Mouse (Mus musculus) cortical plate, adult 2 months (tissue): ENCODE data around the gene Cx3cr1.

Experiments used
- CTCF ChIP-seq: fragments of 200-500 bp; IDR thresholded peaks from 2 replicates; pipeline ENCODE4 v1.5.1; 2011; ENCODE audit warnings: mild to moderate bottlenecking, control low read depth, low read length; ENCODE audit not compliant: insufficient read depth; ENCODE audit errors: extremely low read depth
- POLR2A ChIP-seq: fragments of 200-500 bp; IDR thresholded peaks from 2 replicates; pipeline ENCODE4 v1.6.1; 2011; ENCODE audit warnings: mild to moderate bottlenecking, low read length, control low read depth; ENCODE audit not compliant: insufficient read depth; ENCODE audit errors: extremely low read depth

DNA sequence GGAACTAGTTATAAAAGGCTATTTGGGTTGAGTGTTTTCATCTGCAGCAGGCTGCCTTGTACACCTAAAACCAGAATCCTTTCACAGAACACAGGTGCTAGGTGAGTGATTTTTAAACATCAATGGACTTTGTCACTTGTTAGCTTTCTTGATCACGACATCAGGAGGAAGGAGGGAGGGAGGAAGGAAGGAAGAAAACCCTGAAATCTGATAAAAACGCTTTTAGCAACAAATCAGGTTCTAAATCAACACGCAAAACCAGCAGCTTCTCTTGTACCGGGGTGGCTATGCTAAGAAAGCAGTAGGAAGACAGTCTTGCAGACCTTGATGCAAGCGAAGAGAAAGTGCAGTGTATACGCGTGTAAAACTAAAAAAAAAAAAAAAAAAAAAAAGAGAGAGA lies 10.2 kb upstream of the Cx3cr1 start:
- no peak for TF ChIP-seq CTCF
- TF ChIP-seq POLR2A, result no peak
